Mouse (Mus musculus) testis, adult 2 months (tissue): ENCODE measurements at regions not wholly inside any gene's neighbourhood (a gene's known extent, or its start where the extent isn't known, plus 50 kb on each side); places are given as distances from the start of the nearest gene placed in this dataset.

Experiments
- CTCF ChIP-seq: fragments of 200-500 bp; IDR thresholded peaks from 2 replicates; pipeline ENCODE4 v1.5.1; 2012; ENCODE audit warnings: low read depth, mild to moderate bottlenecking, inconsistent platforms, low read length, moderate library complexity; ENCODE audit not compliant: control insufficient read depth, insufficient read depth, insufficient replicate concordance
- POLR2A ChIP-seq: fragments of 200-500 bp; IDR thresholded peaks from 2 replicates; pipeline ENCODE4 v1.6.1; 2012; ENCODE audit warnings: low read depth, mild to moderate bottlenecking, inconsistent platforms, low read length, moderate library complexity; ENCODE audit not compliant: control insufficient read depth

- peak; percentile 70; the same call in 1 of the 2 replicates for TF ChIP-seq CTCF
- no peak for TF ChIP-seq POLR2A
Measured at GRCm38 (mm10) chr1:35388181-35388580, 538.4 kb downstream of the Plekhb2 start.
